In genomic region chr3:126293645-126294044, GRCm38 (mm10) we compare ENCODE assay signal across 25 mouse cellular contexts.
"Had no signal": no experiment of that assay in that cellular context is flagged by ENCODE, and none has a peak within 500 bp of the region (broad histone marks: within the 10 kb centered on the region; RNA-seq: fewer than 3 reads in every experiment).

No protein-coding gene starts in this region.

- H3K9ac ChIP-seq: heart, embryonic 12.5 days; heart, embryonic 15.5 days; hindbrain, embryonic 13.5 days; hindbrain, embryonic 15.5 days; kidney, embryonic 15.5 days; limb, embryonic 13.5 days; limb, embryonic 15.5 days; liver, embryonic 12.5 days; liver, embryonic 14.5 days had no signal

- H3K27me3 ChIP-seq: heart, embryonic 12.5 days; heart, embryonic 15.5 days; hindbrain, embryonic 13.5 days; hindbrain, embryonic 15.5 days; kidney, embryonic 15.5 days; limb, embryonic 13.5 days; limb, embryonic 15.5 days; liver, embryonic 12.5 days had no signal

- H3K4me2 ChIP-seq: heart, embryonic 12.5 days; heart, embryonic 15.5 days; hindbrain, embryonic 13.5 days; hindbrain, embryonic 15.5 days; kidney, embryonic 15.5 days; limb, embryonic 13.5 days; limb, embryonic 15.5 days; liver, embryonic 12.5 days had no signal

- H3K4me3 ChIP-seq: heart, adult 2 months; heart, embryonic 12.5 days; heart, embryonic 15.5 days; hindbrain, embryonic 13.5 days; hindbrain, embryonic 15.5 days; kidney, embryonic 15.5 days; limb, embryonic 13.5 days; limb, embryonic 15.5 days; liver, embryonic 12.5 days had no signal

- DNase-seq: gastrocnemius, postnatal 14 days; gastrocnemius, postnatal 36 days; heart, adult 11 months; heart, adult 2 months; heart, postnatal 14 days; heart, postnatal 36 days; kidney, adult 11 months; kidney, adult 2 months; kidney, adult 9 months; kidney, postnatal 14 days; kidney, postnatal 36 days; layer of hippocampus, adult 9-11 months; layer of hippocampus, postnatal 36 days had no signal

- H3K4me1 ChIP-seq: heart, embryonic 15.5 days; hindbrain, embryonic 13.5 days; hindbrain, embryonic 15.5 days; kidney, embryonic 15.5 days; limb, embryonic 13.5 days; limb, embryonic 15.5 days; liver, embryonic 12.5 days had no signal

- H3K36me3 ChIP-seq: heart, embryonic 12.5 days; heart, embryonic 15.5 days; hindbrain, embryonic 13.5 days; hindbrain, embryonic 15.5 days; kidney, embryonic 15.5 days; limb, embryonic 13.5 days; limb, embryonic 15.5 days; liver, embryonic 12.5 days had no signal

- H3K27ac ChIP-seq: heart, adult 2 months; heart, embryonic 15.5 days; hindbrain, embryonic 13.5 days; hindbrain, embryonic 15.5 days; hindbrain, postnatal 0 days; kidney, embryonic 15.5 days; kidney, postnatal 0 days; limb, embryonic 13.5 days; limb, embryonic 15.5 days; liver, embryonic 12.5 days; liver, embryonic 14.5 days had no signal

- ATAC-seq: hindbrain, postnatal 0 days; intestine, embryonic 16.5 days; liver, embryonic 12.5 days had no signal

- H3K9me3 ChIP-seq: heart, embryonic 12.5 days; heart, embryonic 15.5 days; hindbrain, embryonic 13.5 days; hindbrain, embryonic 15.5 days; kidney, embryonic 15.5 days; limb, embryonic 13.5 days; limb, embryonic 15.5 days; liver, embryonic 12.5 days had no signal
